Mouse (Mus musculus) retina, adult 2 months (tissue): Measurements from ENCODE around the gene Dck.

ENCODE experiments used
- DNase-seq: peaks from one replicate; pipeline ENCODE4 v3.0.0-alpha.2; 2012; ENCODE audit warnings: low read depth, low spot score

Dck gene

GRCm38 (mm10) chr5:88791256-88792245, 26.8 kb downstream of the Dck start:
- DNase-seq = peak; percentile 18

DNA sequence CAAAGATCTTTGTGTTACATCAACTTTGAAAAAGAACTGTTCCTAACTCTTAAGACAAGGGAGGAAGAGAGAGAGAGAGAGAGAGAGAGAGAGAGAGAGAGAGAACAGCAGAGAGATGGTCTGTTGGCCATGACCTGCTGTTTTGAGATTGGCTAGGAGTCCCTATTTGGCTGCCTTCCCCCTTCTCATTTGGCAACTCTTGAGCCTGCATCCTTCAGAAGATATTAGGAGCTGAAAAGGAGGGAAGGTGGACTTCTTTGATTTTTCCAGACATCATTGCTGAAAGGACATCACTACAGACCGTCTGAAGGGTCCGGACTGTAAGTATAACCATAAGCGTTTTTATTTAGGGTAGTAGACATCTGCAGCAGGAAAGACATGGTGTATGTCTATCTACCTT, 28.9 kb downstream of the Dck start:
- no peak for DNase-seq

GRCm38 (mm10) chr5:88795910-88796584, 31.3 kb downstream of the Dck start:
- no peak for DNase-seq

DNA sequence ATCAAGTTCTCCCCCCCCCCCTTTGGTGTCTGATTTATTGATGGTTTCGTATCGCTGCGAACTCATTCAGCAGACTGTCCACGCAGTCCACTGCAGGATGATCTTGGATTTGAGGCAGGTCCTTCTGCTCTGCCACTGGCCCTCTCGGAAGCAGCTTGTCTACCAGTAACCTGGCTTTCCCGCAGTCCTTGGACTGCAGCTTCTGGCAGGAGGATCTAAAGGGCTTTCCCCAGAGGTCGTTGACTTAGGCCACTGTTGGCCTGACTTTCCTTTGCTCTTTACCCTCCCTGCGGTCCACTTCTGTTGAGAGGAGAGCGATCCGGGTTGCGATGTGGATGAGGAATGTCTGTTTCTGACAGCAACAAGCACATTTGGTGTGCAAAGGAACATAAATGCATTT, 31.8 kb downstream of the Dck start:
- DNase-seq = no peak

- no peak for DNase-seq
Measured at GRCm38 (mm10) chr5:88797121-88797520, 32.3 kb downstream of the Dck start.

- no peak for DNase-seq
Measured at GRCm38 (mm10) chr5:88805616-88806015, 40.8 kb downstream of the Dck start.

- no peak for DNase-seq
Measured at GRCm38 (mm10) chr5:88806278-88806677, 41.5 kb downstream of the Dck start.

DNA sequence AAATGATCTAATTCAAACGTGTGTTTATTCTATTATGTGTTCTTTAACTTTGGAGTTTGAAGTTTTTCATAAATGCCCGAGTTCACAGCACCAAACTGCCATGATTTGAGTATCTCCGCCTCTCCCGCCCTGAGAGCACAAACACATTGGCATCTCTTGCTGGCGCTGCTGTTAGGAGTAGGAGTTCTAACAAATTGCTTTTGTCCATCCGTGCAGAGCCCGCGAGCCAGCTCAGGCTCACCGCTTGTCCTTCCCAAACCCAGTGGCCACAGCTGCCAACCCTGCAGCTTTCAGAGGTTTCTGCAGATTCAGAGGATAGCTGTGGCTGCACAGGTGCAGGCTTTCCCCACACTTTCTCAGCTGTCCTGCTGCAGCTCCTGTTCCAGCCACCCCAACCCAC, 42.5 kb downstream of the Dck start:
- DNase-seq = no peak

DNA sequence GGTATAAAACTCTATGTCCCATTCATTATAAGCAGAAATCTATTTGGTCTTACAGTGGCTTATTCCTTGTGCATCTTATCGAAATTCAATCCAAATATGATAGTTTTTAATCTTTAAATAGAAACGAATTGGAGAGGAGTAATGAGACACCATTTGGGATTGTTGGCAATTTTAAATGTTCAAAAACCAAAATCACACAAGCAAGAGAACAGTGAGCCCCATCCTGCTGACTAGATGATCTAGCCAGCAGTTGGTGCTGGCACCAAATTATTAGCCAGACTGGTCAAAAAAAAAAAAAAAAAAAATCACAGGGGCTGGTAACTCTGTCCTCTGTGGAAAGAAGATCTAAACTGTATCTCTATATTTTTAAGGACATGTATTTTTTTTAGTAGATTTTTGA, 48.4 kb downstream of the Dck start:
- no peak for DNase-seq

GRCm38 (mm10) chr5:88814552-88814951, 49.8 kb downstream of the Dck start:
- DNase-seq = no peak

DNA sequence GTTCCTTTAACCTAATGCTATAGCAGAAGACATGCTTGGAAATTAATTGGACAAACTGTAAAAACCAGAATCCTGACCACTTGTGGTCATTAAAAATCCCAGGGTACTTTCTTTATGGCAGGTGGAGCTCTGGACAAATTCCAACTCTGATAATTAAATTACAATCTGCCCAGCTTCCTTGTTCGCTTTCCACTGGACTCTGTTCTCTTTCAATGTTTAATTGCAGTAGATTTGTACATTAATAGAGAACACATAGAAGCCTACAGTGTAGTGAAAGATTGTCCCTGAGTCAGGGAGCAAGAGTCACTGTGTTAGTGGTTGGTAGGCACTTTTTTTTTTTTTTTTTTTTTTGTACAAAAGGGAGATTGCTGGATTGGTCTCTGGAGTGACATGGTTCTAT, 56.7 kb downstream of the Dck start:
- no peak for DNase-seq

GRCm38 (mm10) chr5:88824838-88825237, 60.0 kb downstream of the Dck start:
- DNase-seq = no peak

DNA sequence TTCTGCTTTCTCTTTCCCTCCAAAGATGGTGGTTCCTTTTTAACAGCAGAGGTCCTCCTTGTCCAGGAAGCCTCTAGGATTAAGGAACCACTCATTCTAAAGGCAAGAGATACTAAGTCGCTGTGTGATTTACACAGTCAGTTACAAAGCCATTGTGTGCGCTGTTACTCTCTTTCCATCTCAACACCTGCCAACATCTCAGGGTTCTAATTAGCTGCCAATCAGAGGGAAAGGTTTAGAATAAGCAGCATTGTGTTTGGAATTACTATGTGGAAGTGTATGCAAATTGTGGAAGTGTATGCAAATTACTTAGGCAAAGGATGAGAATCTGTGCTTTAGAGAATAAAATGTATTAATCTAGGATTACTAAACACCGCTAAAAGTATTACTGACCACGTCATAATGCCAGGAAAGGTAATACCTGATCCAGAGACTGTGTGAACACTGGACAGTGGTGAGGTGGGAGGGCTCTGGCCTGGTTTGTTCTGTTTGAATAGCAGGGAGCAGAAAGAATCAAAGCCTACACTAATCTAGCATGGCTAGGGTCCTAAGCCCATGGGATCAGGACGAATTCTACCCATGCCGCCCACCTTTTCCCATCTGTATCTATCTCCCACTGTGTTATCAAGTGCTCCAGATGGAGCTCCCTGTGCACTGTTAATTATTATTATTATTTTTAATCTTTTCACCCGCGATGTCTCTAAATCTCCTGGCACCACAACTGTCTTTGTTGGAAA, 65.2 kb downstream of the Dck start:
- DNase-seq = no peak

DNA sequence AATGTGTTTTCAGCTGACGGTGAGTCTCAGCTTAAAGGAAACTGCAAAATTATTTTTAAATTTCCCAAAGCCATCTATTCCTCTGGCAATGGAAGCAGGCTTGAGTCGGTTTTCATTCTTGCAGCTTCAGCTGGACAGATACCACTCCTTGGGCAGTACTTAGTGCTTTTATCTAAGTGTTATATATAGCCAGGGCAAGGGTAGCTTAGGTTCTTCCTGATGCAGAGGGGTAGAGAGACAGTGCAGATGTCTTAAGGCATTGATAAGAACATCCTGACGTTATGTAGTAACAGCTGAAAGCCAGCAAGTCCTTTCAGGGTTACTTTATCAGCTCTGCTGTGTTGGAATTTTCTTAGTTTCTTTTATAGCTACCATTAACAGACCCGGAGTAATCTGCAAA, 66.1 kb downstream of the Dck start:
- no peak for DNase-seq

DNA sequence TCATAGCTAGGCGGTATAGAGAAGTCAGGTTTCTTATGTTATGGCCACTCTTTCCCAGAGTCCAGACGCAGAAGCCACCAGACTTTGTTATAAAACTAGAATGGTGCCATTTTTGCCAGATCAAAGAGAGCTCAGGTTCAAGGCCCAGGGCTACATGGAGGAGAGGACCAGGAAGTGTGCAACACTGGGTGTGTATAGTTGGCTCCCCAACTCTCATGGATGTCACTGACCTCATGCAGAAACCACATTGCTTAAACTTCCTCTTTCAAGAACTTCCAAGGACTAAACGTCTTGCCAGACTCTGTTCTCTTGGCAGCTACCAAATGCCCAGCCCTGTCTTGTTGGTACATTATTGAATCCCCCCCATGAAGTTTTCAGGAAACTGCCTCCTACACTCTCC, 67.1 kb downstream of the Dck start:
- no peak for DNase-seq
